Mouse (Mus musculus) inflammation-experienced regulatory T-cells, adult 6 months (primary cell): Measurements from ENCODE around the gene Phactr2. TPM values are rescaled to one million over a fixed set of nuclear protein-coding genes. Genes with fewer than 3 reads are reported as not detected.

ENCODE experiments used
- polyA plus RNA-seq, 3 experiments: library from polyadenylated mRNA; unstranded; fragments of 100-300 nt; shearing (Covaris generic); gene quantifications; one replicate each; pipeline ENCODE4 v1.2.1; 2017

Gene Phactr2
- polyA plus RNA-seq, 3 experiments from 2014 or later, result 3.6 to 4.7 (median 3.9) TPM

Other genes starting within 250 kb of the Phactr2 start
- 10 to 100 TPM; 42.3 to 70.1 (median 59.4) TPM for gene Fuca2, start 25.1 kb upstream of the Phactr2 start, polyA plus RNA-seq
- 1 to 10 TPM; 3.7 to 4.5 (median 4.4) TPM for gene Adat2, start 78.5 kb upstream of the Phactr2 start, polyA plus RNA-seq
- gene Pex3, start 78.7 kb upstream of the Phactr2 start, polyA plus RNA-seq, result 10 to 100 TPM; 27.1 to 37.3 (median 32.1) TPM